Mouse (Mus musculus) midbrain, embryonic 12.5 days (tissue): Measurements from ENCODE around the gene Strn. TPM values are rescaled to one million over a fixed set of nuclear protein-coding genes. Genes with fewer than 3 reads are reported as not detected.
A peak's percentile ranks its signal among the peaks of the same experiment; 100 is the strongest.

Experiments
- ATAC-seq: fragments of 200-750 bp; cut with Nextera tagmentation; 2 replicates; pipeline ENCODE4 v1.8.0; 2017; ENCODE audit warnings: low read depth, moderate TSS enrichment, moderate library complexity; ENCODE audit not compliant: low FRiP score
- H3K27ac ChIP-seq: fragments of 300-500 bp; sonication (generic); replicated peaks from 2 replicates; pipeline ENCODE4 v1.5.1; 2016; ENCODE audit warnings: mild to moderate bottlenecking
- H3K27me3 ChIP-seq: fragments of 300-500 bp; sonication (generic); 2 replicates; pipeline ENCODE4 v1.6.1; 2016; ENCODE audit warnings: mild to moderate bottlenecking
- H3K36me3 ChIP-seq: fragments of 300-500 bp; sonication (generic); 2 replicates; pipeline ENCODE4 v1.6.1; 2016
- H3K4me1 ChIP-seq: fragments of 300-500 bp; sonication (generic); 2 replicates; pipeline ENCODE4 v1.6.1; 2016
- H3K4me2 ChIP-seq: fragments of 300-500 bp; sonication (generic); replicated peaks from 2 replicates; pipeline ENCODE4 v1.6.1; 2016; ENCODE audit warnings: mild to moderate bottlenecking, moderate library complexity
- H3K4me3 ChIP-seq: fragments of 300-500 bp; sonication (generic); 2 replicates; pipeline ENCODE4 v1.5.1; 2016; ENCODE audit warnings: mild to moderate bottlenecking
- H3K9ac ChIP-seq: fragments of 300-500 bp; sonication (generic); replicated peaks from 2 replicates; pipeline ENCODE4 v1.6.1; 2016; ENCODE audit warnings: mild to moderate bottlenecking, moderate library complexity
- H3K9me3 ChIP-seq: fragments of 300-500 bp; sonication (generic); 2 replicates; pipeline ENCODE4 v1.6.1; 2016; ENCODE audit warnings: mild to moderate bottlenecking
- WGBS: fragments of 180-500 bp; shearing (Covaris S2); methylation state at CpG from one replicate; pipeline ENCODE4 v1.1.7; 2016; 5-methylcytosine and 5-hydroxymethylcytosine counted together
- polyA plus RNA-seq: library from polyadenylated mRNA; unstranded; fragments of >200 nt; fragmentation: Nextera tagmentation; extraction: Ambion mirVana; gene quantifications from 2 replicates; pipeline ENCODE4 v1.2.1, GENCODE M21; 2016

Strn gene
- polyA plus RNA-seq, 1 experiment from 2014 or later = 7.8 TPM

- Histone ChIP-seq H3K27ac (no peak overlapping the region), H3K4me2 (no peak overlapping the region), H3K4me1 (no peaks in the 10 kb centered on the region), H3K36me3 (no peaks in the 10 kb centered on the region), H3K9ac (no peak overlapping the region), H3K27me3 (no peaks in the 10 kb centered on the region), H3K4me3 (no peak overlapping the region), H3K9me3 (no peaks in the 10 kb centered on the region)
- ATAC-seq = no peak
- 71% methylated on average over 6 of the region's 6 CpGs for WGBS
Observed at GRCm38 (mm10) chr17:78611117-78611516, 125.9 kb downstream of the Strn start.

GRCm38 (mm10) chr17:78609191-78609855 lies 127.7 kb downstream of the Strn start:
- H3K4me2 ChIP-seq = no peak overlapping the region
- no peak overlapping the region for H3K9ac ChIP-seq
- no peaks in the 10 kb centered on the region for H3K36me3 ChIP-seq
- H3K4me3 ChIP-seq = no peak overlapping the region
- no peaks in the 10 kb centered on the region for H3K4me1 ChIP-seq
- H3K27ac ChIP-seq = no peak overlapping the region
- H3K27me3 ChIP-seq = no peaks in the 10 kb centered on the region
- no peaks in the 10 kb centered on the region for H3K9me3 ChIP-seq
- no peak for ATAC-seq
- 91% methylated on average over 13 of the region's 13 CpGs for WGBS

- no peak overlapping the region for H3K4me3 ChIP-seq
- H3K27ac ChIP-seq = no peak overlapping the region
- WGBS = 86% methylated on average over 8 of the region's 8 CpGs
- no peaks in the 10 kb centered on the region for H3K9me3 ChIP-seq
- H3K4me2 ChIP-seq = no peak overlapping the region
- no peak for ATAC-seq
- no peaks in the 10 kb centered on the region for H3K27me3 ChIP-seq
- H3K9ac ChIP-seq = no peak overlapping the region
- H3K36me3 ChIP-seq = no peaks in the 10 kb centered on the region
- H3K4me1 ChIP-seq = no peaks in the 10 kb centered on the region
Observed at GRCm38 (mm10) chr17:78608716-78609115, 128.3 kb downstream of the Strn start.

DNA sequence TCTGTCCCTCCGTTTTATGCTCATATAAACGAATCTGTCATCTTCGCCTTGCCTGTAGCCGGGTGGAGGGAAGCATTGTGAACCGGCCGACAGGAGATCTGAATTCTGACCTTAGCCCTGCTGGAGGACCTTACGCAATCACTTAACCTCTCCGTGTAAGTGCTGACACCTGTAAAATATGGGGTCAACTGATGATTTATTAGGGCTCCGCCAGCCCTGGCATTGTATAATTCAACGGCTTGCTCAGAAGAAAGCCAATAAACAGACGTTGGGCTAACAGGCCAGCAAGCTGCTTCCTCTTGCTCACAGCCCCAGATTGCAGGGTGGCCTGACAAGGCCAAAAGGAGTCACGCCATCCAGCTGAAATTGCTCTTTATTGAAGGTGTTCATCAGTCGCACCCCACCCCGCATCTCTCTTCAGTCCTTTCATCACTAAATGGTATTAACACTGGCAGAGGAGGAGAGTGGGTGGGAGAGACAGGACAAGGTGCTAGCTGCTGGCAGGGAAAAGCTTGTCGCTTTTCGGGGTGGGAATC lies 128.8 kb downstream of the Strn start:
- H3K4me3 ChIP-seq = no peak overlapping the region
- H3K27ac ChIP-seq = no peak overlapping the region
- no peak overlapping the region for H3K4me2 ChIP-seq
- H3K9ac ChIP-seq = no peak overlapping the region
- ATAC-seq = no peak
- H3K4me1 ChIP-seq = no peaks in the 10 kb centered on the region
- H3K27me3 ChIP-seq = no peaks in the 10 kb centered on the region
- no peaks in the 10 kb centered on the region for H3K36me3 ChIP-seq
- WGBS = 80% methylated on average over 16 of the region's 16 CpGs
- no peaks in the 10 kb centered on the region for H3K9me3 ChIP-seq

DNA sequence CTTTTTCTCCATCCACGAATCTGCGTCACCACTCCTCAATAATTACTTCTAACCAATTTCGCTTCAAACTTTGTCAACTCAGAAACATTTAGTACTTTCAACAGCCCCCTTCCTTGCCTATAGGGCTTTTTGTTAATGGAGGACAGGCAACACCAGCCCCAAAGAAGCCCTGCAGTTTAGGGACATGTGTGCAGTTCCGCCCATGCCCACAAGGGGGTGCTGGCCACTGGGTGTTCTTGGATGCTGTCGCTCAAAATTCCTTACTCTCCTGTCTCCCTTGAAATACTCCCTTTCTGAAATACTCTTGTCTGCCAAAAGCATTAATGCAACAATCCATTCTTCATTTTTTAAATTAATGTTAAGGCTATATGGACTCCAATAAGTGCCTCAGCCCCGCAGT lies 132.6 kb downstream of the Strn start:
- no peak overlapping the region for H3K9ac ChIP-seq
- no peaks in the 10 kb centered on the region for H3K36me3 ChIP-seq
- no peak overlapping the region for H3K27ac ChIP-seq
- no peaks in the 10 kb centered on the region for H3K9me3 ChIP-seq
- peaks cover 7% of the 10 kb centered on the region; the same call in 1 of the 2 replicates for H3K4me1 ChIP-seq
- H3K27me3 ChIP-seq = no peaks in the 10 kb centered on the region
- no peak for ATAC-seq
- WGBS = 72% methylated on average over 6 of the region's 6 CpGs
- no peak overlapping the region for H3K4me2 ChIP-seq
- no peak overlapping the region for H3K4me3 ChIP-seq

- ATAC-seq = peak; percentile 53; the same call in 1 of the 2 replicates
- 43% methylated on average over 8 of the region's 8 CpGs for WGBS
Observed at GRCm38 (mm10) chr17:78603872-78604271, 133.1 kb downstream of the Strn start.

DNA sequence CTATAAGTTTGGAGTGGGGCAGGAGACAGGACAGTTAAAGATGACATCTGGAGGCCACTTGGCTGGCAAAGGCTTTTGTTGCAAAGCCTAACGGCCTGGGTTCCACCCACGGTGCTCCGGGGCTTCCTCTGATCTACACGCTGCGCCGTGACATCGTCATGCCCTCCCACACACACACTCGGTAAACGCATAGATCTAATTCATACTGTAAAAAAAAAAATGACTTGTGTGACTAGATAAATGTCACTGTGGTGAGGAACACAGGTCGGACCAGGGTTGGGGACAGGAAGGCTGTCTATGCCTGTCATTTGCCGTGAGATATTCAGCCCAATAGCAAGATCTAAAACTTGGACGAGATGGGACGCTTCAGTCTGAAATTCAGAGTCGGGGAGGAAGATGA lies 134.7 kb downstream of the Strn start:
- Histone ChIP-seq H3K9me3 (no peaks in the 10 kb centered on the region), H3K4me3 (no peak overlapping the region), H3K27me3 (no peaks in the 10 kb centered on the region), H3K9ac (no peak overlapping the region), H3K4me2 (no peak overlapping the region), H3K36me3 (no peaks in the 10 kb centered on the region), H3K4me1 (peaks cover 7% of the 10 kb centered on the region; the same call in 1 of the 2 replicates), H3K27ac (no peak overlapping the region)
- WGBS = 88% methylated on average over 14 of the region's 14 CpGs
- ATAC-seq = no peak

More at GRCm38 (mm10) chr17:78603872-78604271, 133.1 kb downstream of the Strn start:
- H3K9me3 ChIP-seq = no peaks in the 10 kb centered on the region
- no peaks in the 10 kb centered on the region for H3K36me3 ChIP-seq
- no peak overlapping the region for H3K4me2 ChIP-seq
- no peak overlapping the region for H3K9ac ChIP-seq
- H3K4me3 ChIP-seq = no peak overlapping the region
- peaks cover 7% of the 10 kb centered on the region; the same call in 1 of the 2 replicates for H3K4me1 ChIP-seq
- H3K27ac ChIP-seq = no peak overlapping the region
- H3K27me3 ChIP-seq = no peaks in the 10 kb centered on the region

- 74% methylated on average over 12 of the region's 12 CpGs for WGBS
- no peaks in the 10 kb centered on the region for H3K27me3 ChIP-seq
- ATAC-seq = no peak
- peaks cover 7% of the 10 kb centered on the region; the same call in 1 of the 2 replicates for H3K4me1 ChIP-seq
- H3K4me3 ChIP-seq = no peak overlapping the region
- H3K9ac ChIP-seq = no peak overlapping the region; the same call in 1 of the 2 replicates
- H3K36me3 ChIP-seq = no peaks in the 10 kb centered on the region
- no peak overlapping the region for H3K27ac ChIP-seq
- no peaks in the 10 kb centered on the region for H3K9me3 ChIP-seq
- no peak overlapping the region for H3K4me2 ChIP-seq
Observed at GRCm38 (mm10) chr17:78601601-78602000, 135.4 kb downstream of the Strn start.

DNA sequence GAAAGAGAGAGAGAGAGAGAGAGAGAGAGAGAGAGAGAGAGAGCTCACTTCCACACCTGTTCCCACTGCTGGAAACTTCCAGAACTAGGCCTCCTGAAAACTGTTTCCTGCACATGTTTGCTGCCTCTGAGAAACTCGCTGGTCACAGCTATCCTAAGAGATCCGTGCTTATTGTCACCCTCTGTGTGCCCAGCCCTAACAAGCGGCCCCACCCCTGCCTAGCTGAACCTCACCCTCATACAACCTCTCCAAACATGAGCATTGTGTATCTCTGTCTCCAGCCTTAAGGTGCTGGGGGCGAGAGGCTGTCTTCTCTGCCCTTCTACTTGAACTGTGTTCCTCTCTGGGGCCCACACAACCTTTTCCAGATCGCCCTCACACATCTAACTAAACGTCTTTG lies 136.0 kb downstream of the Strn start:
- H3K27me3 ChIP-seq = no peaks in the 10 kb centered on the region
- no peak for ATAC-seq
- no peaks in the 10 kb centered on the region for H3K9me3 ChIP-seq
- H3K4me1 ChIP-seq = peaks cover 7% of the 10 kb centered on the region; the same call in 1 of the 2 replicates
- H3K4me2 ChIP-seq = no peak overlapping the region
- WGBS = 70% methylated on average over 6 of the region's 6 CpGs
- no peaks in the 10 kb centered on the region for H3K36me3 ChIP-seq
- no peak overlapping the region for H3K27ac ChIP-seq
- no peak overlapping the region for H3K9ac ChIP-seq
- no peak overlapping the region for H3K4me3 ChIP-seq

Other genes with a start within 250 kb of the Strn start
- gene Vit, start 229.1 kb downstream of the Strn start, polyA plus RNA-seq = 14.3 and 19.4 TPM in 2 replicates
- gene Heatr5b, start 98.2 kb upstream of the Strn start, polyA plus RNA-seq = 22.0 and 23.3 TPM in 2 replicates
- gene Gpatch11, start 98.4 kb upstream of the Strn start, polyA plus RNA-seq = 44.6 and 48.2 TPM in 2 replicates
- 5.0 and 7.0 TPM in 2 replicates for gene Eif2ak2, start 145.4 kb upstream of the Strn start, polyA plus RNA-seq
- gene Sult6b1, start 169.8 kb upstream of the Strn start, polyA plus RNA-seq = 0.08 TPM in 1 of 2 replicates, not detected in the other
- gene Cebpzos, start 179.3 kb upstream of the Strn start, polyA plus RNA-seq = 112 and 113 TPM in 2 replicates
- gene Cebpz, start 199.9 kb upstream of the Strn start, polyA plus RNA-seq = 62.1 and 67.7 TPM in 2 replicates
- gene Ndufaf7, start 199.9 kb upstream of the Strn start, polyA plus RNA-seq = 52.2 and 54.8 TPM in 2 replicates